Mouse (Mus musculus) heart, postnatal 0 days (tissue): Measurements from ENCODE around the gene Gata5. TPM values are rescaled to one million over a fixed set of nuclear protein-coding genes. Genes with fewer than 3 reads are reported as not detected.
A peak's percentile ranks its signal among the peaks of the same experiment; 100 is the strongest.

Experiments
- ATAC-seq: fragments of 200-750 bp; cut with Nextera tagmentation; 2 replicates; pipeline ENCODE4 v1.8.0; 2017; ENCODE audit warnings: low read depth, moderate number of reproducible peaks, moderate library complexity; ENCODE audit not compliant: insufficient read depth
- DNase-seq: peaks from one replicate; pipeline ENCODE4 v3.0.0-alpha.2; 2016; ENCODE audit warnings: low spot score
- H3K27ac ChIP-seq: fragments of 300-500 bp; sonication (generic); 2 replicates; pipeline ENCODE4 v1.5.1; 2014; ENCODE audit warnings: low read depth, mild to moderate bottlenecking
- H3K27me3 ChIP-seq: fragments of 300-500 bp; sonication (generic); 2 replicates; pipeline ENCODE4 v1.6.1; 2014; ENCODE audit warnings: low read length, mixed read lengths; ENCODE audit not compliant: control insufficient read depth, insufficient read depth
- H3K36me3 ChIP-seq: fragments of 300-500 bp; sonication (generic); replicated peaks from 2 replicates; pipeline ENCODE4 v1.6.1; 2014; ENCODE audit warnings: low read length, mixed read lengths; ENCODE audit not compliant: control insufficient read depth, insufficient read depth
- H3K4me1 ChIP-seq: fragments of 300-500 bp; sonication (generic); 2 replicates; pipeline ENCODE4 v1.6.1; 2014; ENCODE audit warnings: antibody characterized with exemption; ENCODE audit not compliant: control insufficient read depth, insufficient read depth
- H3K4me2 ChIP-seq: fragments of 300-500 bp; sonication (generic); 2 replicates; pipeline ENCODE4 v1.6.1; 2014; ENCODE audit warnings: low read depth, mild to moderate bottlenecking, low read length, moderate library complexity
- H3K4me3 ChIP-seq: fragments of 300-500 bp; sonication (generic); 2 replicates; pipeline ENCODE4 v1.5.1; 2014; ENCODE audit warnings: low read depth, low read length
- H3K9ac ChIP-seq: fragments of 300-500 bp; sonication (generic); replicated peaks from 2 replicates; pipeline ENCODE4 v1.6.1; 2014; ENCODE audit warnings: low read depth, low read length, mixed read lengths
- H3K9me3 ChIP-seq: fragments of 300-500 bp; sonication (generic); replicated peaks from 2 replicates; pipeline ENCODE4 v1.6.1; 2016; ENCODE audit warnings: low read length; ENCODE audit not compliant: control insufficient read depth
- CTCF ChIP-seq: IDR thresholded peaks from 2 replicates; pipeline ENCODE4 v1.5.1; 2016; ENCODE audit warnings: antibody characterized with exemption, control low read depth, low read depth
- EP300 ChIP-seq: IDR thresholded peaks from 2 replicates; pipeline ENCODE4 v1.6.1; 2016; ENCODE audit warnings: antibody characterized with exemption, low read depth
- WGBS: fragments of 180-500 bp; shearing (Covaris S2); extraction: QIAGEN DNeasy Blood & Tissue Kit; methylation state at CpG from one replicate; pipeline ENCODE4 v1.1.7; 2014; 5-methylcytosine and 5-hydroxymethylcytosine counted together
- polyA plus RNA-seq: library from polyadenylated mRNA; unstranded; fragments of >200 nt; fragmentation: Nextera tagmentation; extraction: Ambion mirVana; gene quantifications from 2 replicates; pipeline ENCODE4 v1.2.1, GENCODE M21; 2015
- total RNA-seq: library from RNA; depleted of rRNA; stranded (reverse); fragments of >200 nt; gene quantifications from 2 replicates; pipeline ENCODE4 v1.2.3, GENCODE M21; 2014; ENCODE audit warnings: low replicate concordance; rRNA removed

Gata5 gene
- total and polyA plus RNA-seq, 2 experiments from 2014 or later: 1.2 to 5.7 TPM

- Histone ChIP-seq H3K4me3 (no peak overlapping the region), H3K27ac (no peak overlapping the region), H3K9me3 (no peaks in the 10 kb centered on the region), H3K4me1 (peaks cover 4% of the 10 kb centered on the region; the same call in 1 of the 2 replicates), H3K9ac (no peak overlapping the region), H3K27me3 (peaks cover 5% of the 10 kb centered on the region; the same call in 1 of the 2 replicates), H3K36me3 (no peaks in the 10 kb centered on the region), H3K4me2 (no peak overlapping the region)
- no peak for TF ChIP-seq EP300
- TF ChIP-seq CTCF: no peak
- WGBS: 80% methylated on average over 8 of the region's 8 CpGs
- DNase-seq (no peak), ATAC-seq (no peak)
Observed at GRCm38 (mm10) chr2:180277773-180278320, 56.7 kb downstream of the Gata5 start.

DNA sequence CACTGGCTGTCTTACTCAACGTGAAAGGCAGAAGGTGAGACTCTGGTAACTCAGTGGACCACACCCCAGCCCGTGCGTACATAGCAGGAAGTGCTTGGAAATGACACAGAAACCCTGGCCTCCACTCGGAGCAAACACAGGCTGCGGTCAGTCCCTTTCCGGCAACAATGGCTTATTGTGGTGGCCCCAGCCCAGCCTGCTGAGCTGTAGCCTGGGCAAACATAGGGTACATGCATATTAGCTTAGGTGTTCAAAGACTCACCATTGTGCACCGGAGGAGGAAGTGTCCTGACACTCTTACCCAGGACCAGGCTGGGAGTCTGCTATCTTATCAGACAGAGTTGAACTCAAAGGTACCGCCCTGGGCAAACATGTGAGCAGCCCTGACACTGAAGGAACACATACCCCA is 57.6 kb downstream of the Gata5 start:
- DNase-seq (no peak), ATAC-seq (no peak)
- Histone ChIP-seq H3K27me3 (peaks cover 5% of the 10 kb centered on the region; the same call in 1 of the 2 replicates), H3K9ac (no peak overlapping the region), H3K4me3 (no peak overlapping the region), H3K36me3 (no peaks in the 10 kb centered on the region), H3K9me3 (no peaks in the 10 kb centered on the region), H3K4me1 (peaks cover 9% of the 10 kb centered on the region; the same call in 1 of the 2 replicates), H3K4me2 (no peak overlapping the region), H3K27ac (no peak overlapping the region)
- WGBS: 25% methylated on average over 8 of the region's 8 CpGs
- TF ChIP-seq CTCF (no peak), EP300 (no peak)

DNA sequence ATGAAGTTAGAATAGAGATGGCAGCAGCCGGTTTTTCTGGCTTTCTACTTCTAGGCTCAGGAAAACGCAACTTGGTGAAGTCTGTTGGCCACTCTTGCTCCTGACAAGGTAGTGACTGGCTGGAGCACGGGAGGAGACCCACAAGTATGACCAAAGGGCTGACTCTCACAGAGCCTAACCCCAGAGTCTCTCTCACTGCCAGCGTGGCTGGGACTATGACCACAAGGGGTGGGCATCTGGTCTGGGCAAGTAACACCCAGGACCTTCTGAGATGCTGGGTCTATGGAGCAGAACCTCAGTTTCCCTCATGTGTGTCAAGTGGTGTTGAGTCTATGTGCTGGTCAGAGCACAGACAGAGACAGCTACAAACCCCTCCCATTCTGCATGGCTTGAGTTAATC is 58.1 kb downstream of the Gata5 start:
- H3K9ac ChIP-seq: no peak overlapping the region
- peak overlapping the region; percentile 24; the same call in 1 of the 2 replicates for H3K4me2 ChIP-seq
- 43% methylated on average over 4 of the region's 4 CpGs for WGBS
- peaks cover 9% of the 10 kb centered on the region; the same call in 1 of the 2 replicates for H3K4me1 ChIP-seq
- H3K9me3 ChIP-seq: no peaks in the 10 kb centered on the region
- ATAC-seq: no peak
- H3K27ac ChIP-seq: no peak overlapping the region
- peaks cover 5% of the 10 kb centered on the region; the same call in 1 of the 2 replicates for H3K27me3 ChIP-seq
- H3K4me3 ChIP-seq: no peak overlapping the region
- no peak for TF ChIP-seq EP300
- no peaks in the 10 kb centered on the region for H3K36me3 ChIP-seq
- no peak for DNase-seq

DNA sequence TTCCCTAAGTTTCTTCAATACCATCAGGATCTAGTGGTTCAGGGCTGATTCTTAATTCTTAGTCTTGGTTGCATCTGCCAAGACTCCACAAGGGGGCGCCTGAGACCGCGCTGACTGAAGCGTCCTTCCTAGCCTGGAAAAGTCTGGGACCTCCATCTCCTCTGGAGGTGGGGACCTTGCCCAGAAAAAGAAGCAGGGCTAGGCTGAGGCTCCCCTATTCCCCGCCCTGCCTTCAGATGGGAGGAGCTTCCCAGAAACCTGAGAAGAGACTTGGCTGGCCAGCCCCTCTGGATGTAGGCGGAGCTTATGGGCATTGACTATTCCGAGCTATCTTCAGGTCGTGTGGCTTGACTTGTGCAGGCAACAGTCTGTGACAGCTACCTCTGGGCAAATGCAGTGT is 58.7 kb downstream of the Gata5 start:
- Histone ChIP-seq H3K4me1 (peaks cover 9% of the 10 kb centered on the region; the same call in 1 of the 2 replicates), H3K9me3 (no peaks in the 10 kb centered on the region), H3K4me3 (no peak overlapping the region), H3K9ac (no peak overlapping the region), H3K27me3 (peaks cover 5% of the 10 kb centered on the region; the same call in 1 of the 2 replicates), H3K4me2 (peak overlapping the region; percentile 24; the same call in 1 of the 2 replicates), H3K36me3 (no peaks in the 10 kb centered on the region), H3K27ac (no peak overlapping the region)
- TF ChIP-seq CTCF (peak; percentile 92), EP300 (no peak)
- DNase-seq: peak; percentile 86
- ATAC-seq: peak; percentile 48
- WGBS: 2% methylated on average over 8 of the region's 8 CpGs

Other genes with a start within 250 kb of the Gata5 start
- not detected in 2 replicates for gene Hrh3, start 230.2 kb downstream of the Gata5 start, total RNA-seq
- not detected in 2 replicates for gene Hrh3, start 230.2 kb downstream of the Gata5 start, polyA plus RNA-seq
- 22.0 and 30.2 TPM in 2 replicates for gene Osbpl2, start 215.4 kb downstream of the Gata5 start, total RNA-seq
- gene Osbpl2, start 215.4 kb downstream of the Gata5 start, polyA plus RNA-seq: 32.4 and 34.4 TPM in 2 replicates
- 74.5 and 115 TPM in 2 replicates for gene Adrm1, start 163.2 kb downstream of the Gata5 start, total RNA-seq
- gene Adrm1, start 163.2 kb downstream of the Gata5 start, polyA plus RNA-seq: 130 and 156 TPM in 2 replicates
- 69.6 and 95.7 TPM in 2 replicates for gene Lama5, start 108.8 kb downstream of the Gata5 start, total RNA-seq
- 16.6 and 16.9 TPM in 2 replicates for gene Lama5, start 108.8 kb downstream of the Gata5 start, polyA plus RNA-seq
- 706 and 957 TPM in 2 replicates for gene Rps21, start 77.3 kb downstream of the Gata5 start, total RNA-seq
- gene Rps21, start 77.3 kb downstream of the Gata5 start, polyA plus RNA-seq: 356 and 378 TPM in 2 replicates
- 14.6 and 15.3 TPM in 2 replicates for gene Cables2, start 61.2 kb downstream of the Gata5 start, total RNA-seq
- 6.2 and 6.5 TPM in 2 replicates for gene Cables2, start 61.2 kb downstream of the Gata5 start, polyA plus RNA-seq
- not detected in 2 replicates for gene Rbbp8nl, start 44.8 kb downstream of the Gata5 start, total RNA-seq
- not detected in 2 replicates for gene Rbbp8nl, start 44.8 kb downstream of the Gata5 start, polyA plus RNA-seq
- 0.50 TPM in 1 of 2 replicates, not detected in the other for gene Slco4a1, start 121.5 kb upstream of the Gata5 start, total RNA-seq
- not detected in 2 replicates for gene Slco4a1, start 121.5 kb upstream of the Gata5 start, polyA plus RNA-seq
- 0.08 and 1.1 TPM in 2 replicates for gene Ntsr1, start 165.3 kb upstream of the Gata5 start, total RNA-seq
- 0.40 and 0.75 TPM in 2 replicates for gene Ntsr1, start 165.3 kb upstream of the Gata5 start, polyA plus RNA-seq
- 40.5 and 54.3 TPM in 2 replicates for gene Mrgbp, start 246.6 kb upstream of the Gata5 start, total RNA-seq
- 19.5 and 20.5 TPM in 2 replicates for gene Mrgbp, start 246.6 kb upstream of the Gata5 start, polyA plus RNA-seq